Mouse (Mus musculus) MEL (cell line): ENCODE measurements around the gene Fam210b. TPM values are rescaled to one million over a fixed set of nuclear protein-coding genes. Genes with fewer than 3 reads are reported as not detected.
"Not testable (repeated sequence)": the region's sequence is repeated elsewhere in the genome, so short reads cannot be mapped to it uniquely, and the experiment has no call there.

Source experiments
- DNase-seq: peaks from one replicate; pipeline ENCODE4 v3.0.0; 2011; ENCODE audit warnings: low read depth, low spot score
- H3K27ac ChIP-seq: 2 replicates; pipeline ENCODE4 v1.5.1; 2012; ENCODE audit warnings: low read depth, mild to moderate bottlenecking, control low read depth, low read length, moderate library complexity; ENCODE audit not compliant: control insufficient read depth
- H3K27me3 ChIP-seq, 2 experiments: fragments of 150-350 bp in 1 of 2; sonication (generic) in 1 of 2; 2 replicates each; pipeline ENCODE4 v1.6.1; 2012; ENCODE audit warnings: low read length in 2 of 2, mild to moderate bottlenecking in 2 of 2, improper control_type of control experiment in 1 of 2, moderate library complexity in 1 of 2; ENCODE audit not compliant: insufficient read depth in 2 of 2, control insufficient read depth in 1 of 2
- H3K36me3 ChIP-seq, 2 experiments: 2 replicates each; pipeline ENCODE4 v1.6.1; 2012 to 2014; ENCODE audit warnings: low read length in 2 of 2, improper control_type of control experiment in 1 of 2, inconsistent platforms in 1 of 2, mild to moderate bottlenecking in 1 of 2; ENCODE audit not compliant: insufficient read depth in 2 of 2, control insufficient read depth in 1 of 2
- H3K4me1 ChIP-seq, 2 experiments: fragments of 150-350 bp in 1 of 2; sonication (generic) in 1 of 2; 2 replicates each; pipeline ENCODE4 v1.6.1; 2012; ENCODE audit warnings: low read length in 2 of 2, improper control_type of control experiment in 1 of 2, mild to moderate bottlenecking in 1 of 2; ENCODE audit not compliant: insufficient read depth in 2 of 2, control insufficient read depth in 1 of 2
- H3K4me3 ChIP-seq, 2 experiments: fragments of 150-350 bp in 1 of 2; sonication (generic) in 1 of 2; 2 replicates each; pipeline ENCODE4 v1.5.1; 2012; ENCODE audit warnings: low read depth in 2 of 2, low read length in 2 of 2, mild to moderate bottlenecking in 2 of 2, moderate library complexity in 2 of 2, control low read depth in 1 of 2, improper control_type of control experiment in 1 of 2; ENCODE audit not compliant: control insufficient read depth in 1 of 2, insufficient read depth in 1 of 2
- H3K79me2 ChIP-seq: 2 replicates; pipeline ENCODE4 v1.6.1; 2012; ENCODE audit warnings: mild to moderate bottlenecking, low read length, moderate library complexity; ENCODE audit not compliant: control insufficient read depth, poor library complexity, insufficient read depth
- H3K9ac ChIP-seq: 2 replicates; pipeline ENCODE4 v1.6.1; 2012; ENCODE audit warnings: low read depth, mild to moderate bottlenecking, control low read depth, low read length, moderate library complexity; ENCODE audit not compliant: control insufficient read depth, poor library complexity, severe bottlenecking
- H3K9me3 ChIP-seq: fragments of 150-350 bp; sonication (generic); replicated peaks from 2 replicates; pipeline ENCODE4 v1.6.1; 2012; ENCODE audit warnings: mild to moderate bottlenecking, low read length, improper control_type of control experiment, moderate library complexity; ENCODE audit not compliant: insufficient read depth
- CTCF ChIP-seq, 3 experiments: IDR thresholded peaks in 2 of 3; conservative IDR thresholded peaks in 1 of 3; 2 replicates each; pipeline ENCODE4 v1.5.1; 2011 to 2012; ENCODE audit warnings: low read length in 3 of 3, low read depth in 2 of 3, mild to moderate bottlenecking in 2 of 3, improper control_type of control experiment in 1 of 3, inconsistent platforms in 1 of 3, mixed read lengths in 1 of 3, moderate library complexity in 1 of 3; ENCODE audit not compliant: control insufficient read depth in 1 of 3, insufficient read depth in 1 of 3, poor library complexity in 1 of 3, severe bottlenecking in 1 of 3
- GABPA ChIP-seq: IDR thresholded peaks from 2 replicates; pipeline ENCODE4 v1.6.1; 2012; ENCODE audit warnings: low read depth, mild to moderate bottlenecking, inconsistent platforms, low read length, improper control_type of control experiment, moderate library complexity
- GATA1 ChIP-seq: IDR thresholded peaks from 2 replicates; pipeline ENCODE4 v1.6.1; 2011; ENCODE audit warnings: low read depth, low read length, improper control_type of control experiment
- JUND ChIP-seq: IDR thresholded peaks from 2 replicates; pipeline ENCODE4 v1.6.1; 2011; ENCODE audit warnings: low read depth, mild to moderate bottlenecking, improper control_type of control experiment, low read length
- KAT2A ChIP-seq: conservative IDR thresholded peaks from 2 replicates; pipeline ENCODE4 v1.6.1; 2012; ENCODE audit warnings: low read depth, low read length, improper control_type of control experiment, inconsistent platforms
- MAX ChIP-seq: IDR thresholded peaks from 2 replicates; pipeline ENCODE4 v1.6.1; 2011; ENCODE audit warnings: low read length, improper control_type of control experiment
- MAZ ChIP-seq: IDR thresholded peaks from 2 replicates; pipeline ENCODE4 v1.6.1; 2012; ENCODE audit warnings: low read depth, mild to moderate bottlenecking, inconsistent platforms, low read length, improper control_type of control experiment
- MXI1 ChIP-seq: IDR thresholded peaks from 2 replicates; pipeline ENCODE4 v1.6.1; 2011; ENCODE audit warnings: mild to moderate bottlenecking, low read depth, low read length, improper control_type of control experiment
- MYC ChIP-seq: IDR thresholded peaks from 2 replicates; pipeline ENCODE4 v1.6.1; 2011; ENCODE audit warnings: low read depth, mild to moderate bottlenecking, low read length, improper control_type of control experiment, moderate library complexity
- NELFE ChIP-seq: IDR thresholded peaks from 2 replicates; pipeline ENCODE4 v1.6.1; 2011; ENCODE audit warnings: low read depth, low read length, improper control_type of control experiment
- POLR2AphosphoS5 ChIP-seq: IDR thresholded peaks from 2 replicates; pipeline ENCODE4 v1.6.1; 2012; ENCODE audit warnings: low read depth, borderline replicate concordance, mild to moderate bottlenecking, inconsistent platforms, low read length, moderate library complexity, mixed read lengths
- SIN3A ChIP-seq: IDR thresholded peaks from 2 replicates; pipeline ENCODE4 v1.6.1; 2012; ENCODE audit warnings: low read length, improper control_type of control experiment, inconsistent platforms
- SMC3 ChIP-seq: IDR thresholded peaks from 2 replicates; pipeline ENCODE4 v1.6.1; 2011; ENCODE audit warnings: low read depth, low read length, improper control_type of control experiment
- TAL1 ChIP-seq: IDR thresholded peaks from 2 replicates; pipeline ENCODE4 v1.6.1; 2012; ENCODE audit warnings: mild to moderate bottlenecking, inconsistent platforms, low read length, moderate library complexity, mixed read lengths
- TBP ChIP-seq: IDR thresholded peaks from 2 replicates; pipeline ENCODE4 v1.8.0; 2011; ENCODE audit warnings: low read depth, low read length, improper control_type of control experiment
- ZC3H11A ChIP-seq: IDR thresholded peaks from 2 replicates; pipeline ENCODE4 v1.6.1; 2012; ENCODE audit warnings: low read depth, mild to moderate bottlenecking, inconsistent platforms, low read length, improper control_type of control experiment
- ZKSCAN1 ChIP-seq: IDR thresholded peaks from 2 replicates; pipeline ENCODE4 v1.6.1; 2012; ENCODE audit warnings: low read depth, mild to moderate bottlenecking, inconsistent platforms, low read length, improper control_type of control experiment, moderate library complexity
- polyA plus RNA-seq, 2 experiments: library from polyadenylated mRNA; stranded (reverse) in 1 of 2; unstranded in 1 of 2; fragments of >175 nt in 1 of 2; fragments of >200 nt in 1 of 2; gene quantifications; 2 replicates each; pipeline versions ENCODE4 v1.2.1 to v1.2.4; 2012; ENCODE audit warnings: low replicate concordance in 2 of 2, low read depth in 1 of 2; ENCODE audit not compliant: insufficient read length in 2 of 2, insufficient read depth in 1 of 2, missing spikeins in 1 of 2
- total RNA-seq: library from RNA; depleted of rRNA; stranded (reverse); fragments of 300-350 nt; gene quantifications from 2 replicates; pipeline ENCODE4 v1.2.3, GENCODE M21; 2012

The Fam210b gene
- total and polyA plus RNA-seq, 3 experiments = 3.5 to 11.4 TPM; not detected in 1

DNA sequence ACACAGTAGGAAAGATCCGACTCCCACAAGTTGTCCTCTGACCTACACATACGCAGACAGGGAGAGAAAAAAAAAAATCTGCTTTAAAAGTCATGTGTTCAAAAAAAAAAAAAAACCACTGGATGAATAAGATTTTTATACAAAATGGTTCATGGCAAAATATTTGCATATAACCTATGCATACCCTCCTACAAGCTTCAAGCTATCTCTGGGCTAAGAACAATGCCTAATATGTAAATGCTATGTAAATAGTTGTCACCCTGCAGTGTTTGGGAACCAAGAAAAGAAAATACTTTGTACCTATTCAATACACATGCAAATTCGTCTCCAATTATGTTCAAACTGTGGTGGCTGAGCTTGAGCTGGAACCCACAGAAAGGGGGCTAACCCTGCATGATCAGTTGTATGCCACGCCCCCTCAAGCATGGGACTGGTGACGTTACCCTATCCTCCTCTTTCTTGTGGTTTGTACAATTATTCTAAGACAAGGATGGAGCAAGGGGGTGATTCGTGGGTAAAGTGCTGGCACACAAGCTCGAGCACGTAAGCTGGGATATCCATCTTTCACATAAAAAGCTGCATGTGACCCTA is 41.2 kb upstream of the Fam210b start:
- Histone ChIP-seq H3K36me3 (no peaks in the 10 kb centered on the region; a peak in 1 of 4 replicates), H3K9ac (no peak overlapping the region), H3K4me3 (no peak overlapping the region), H3K4me1 (peaks cover under 1% of the 10 kb centered on the region in 2 experiments; a peak in 1 of 4 replicates), H3K9me3 (no peaks in the 10 kb centered on the region), H3K27me3 (no peaks in the 10 kb centered on the region; a peak in 2 of 4 replicates)
- TF ChIP-seq SMC3 = no peak
- TF ChIP-seq MXI1 = no peak
- no peak for TF ChIP-seq SIN3A
- TF ChIP-seq MAX = no peak
- TF ChIP-seq POLR2AphosphoS5 = no peak
- TF ChIP-seq MYC = no peak
- TF ChIP-seq, all 39 proteins: peak for 0
- no peak for DNase-seq
- Histone ChIP-seq H3K79me2 (no peaks in the 10 kb centered on the region), H3K27ac (no peak overlapping the region)

DNA sequence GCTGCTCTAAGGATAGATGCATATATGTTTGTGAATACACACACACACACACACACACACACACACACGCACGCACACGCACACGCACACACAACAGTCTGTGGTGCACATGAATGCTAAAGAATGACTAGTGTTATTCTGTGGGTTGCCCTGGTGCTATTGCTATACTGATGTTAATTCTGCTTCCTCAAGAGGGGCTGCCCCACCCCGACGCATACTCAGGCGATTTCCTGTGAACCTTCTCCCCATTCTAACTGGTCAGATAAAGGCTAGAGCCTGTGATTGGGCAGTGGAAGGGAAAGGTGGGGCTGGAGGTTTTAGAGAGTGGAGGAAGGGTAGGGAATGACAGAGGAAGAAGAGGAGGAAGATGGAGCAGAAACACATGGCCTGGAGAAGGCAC is 39.8 kb upstream of the Fam210b start:
- H3K36me3 ChIP-seq, H3K27me3 ChIP-seq, H3K79me2 ChIP-seq, H3K4me1 ChIP-seq, H3K9me3 ChIP-seq, DNase-seq, H3K4me3 ChIP-seq, H3K9ac ChIP-seq, H3K27ac ChIP-seq: not testable (repeated sequence)

DNA sequence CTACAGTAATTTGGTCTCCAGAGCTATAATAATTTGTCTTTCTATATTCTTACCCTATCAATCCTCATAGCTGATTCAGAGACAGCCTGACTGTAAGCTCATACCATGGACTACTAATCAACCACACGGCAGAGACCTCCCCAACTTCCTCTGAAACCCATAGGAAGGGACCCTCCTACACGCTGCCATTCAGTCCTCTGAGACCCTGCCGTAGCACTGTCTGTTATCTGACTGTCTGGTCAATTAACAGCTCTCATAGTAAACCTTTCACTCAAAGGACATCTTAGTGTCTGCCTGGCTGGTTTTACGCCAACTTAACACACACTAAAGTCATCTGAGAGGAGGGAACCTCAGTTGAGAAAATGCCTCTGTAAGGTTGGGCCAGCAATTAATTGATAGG is 38.8 kb upstream of the Fam210b start:
- no peak overlapping the region for H3K4me3 ChIP-seq
- H3K27me3 ChIP-seq = no peaks in the 10 kb centered on the region; a peak in 2 of 4 replicates
- no peaks in the 10 kb centered on the region for H3K36me3 ChIP-seq
- no peaks in the 10 kb centered on the region for H3K4me1 ChIP-seq
- H3K9ac ChIP-seq = no peak overlapping the region
- DNase-seq = no peak
- TF ChIP-seq MAZ (no peak), GATA1 (no peak), ZKSCAN1 (no peak), GABPA (no peak), NELFE (no peak), JUND (no peak), KAT2A (no peak), CTCF (IDR thresholded peaks at IDR 0.05 in 2 of 3, conservative IDR thresholded peaks at IDR 0.05 in 1 of 3; ENCODE audit: control insufficient read depth in 1 of 3, insufficient read depth in 1 of 3, low read depth in 2 of 3, low read length in 3 of 3, poor library complexity in 1 of 3, severe bottlenecking in 1 of 3) (no peak), TBP (no peak), ZC3H11A (no peak), TAL1 (no peak)
- H3K79me2 ChIP-seq = no peaks in the 10 kb centered on the region
- no peaks in the 10 kb centered on the region for H3K9me3 ChIP-seq
- no peak overlapping the region for H3K27ac ChIP-seq
